Mouse (Mus musculus) natural killer cell, adult 2 months (primary cell): ENCODE results near the gene Ripply1.

Experiments used
- DNase-seq, 2 experiments: peaks; one replicate each; pipeline ENCODE4 v3.0.0; 2022; ENCODE audit warnings: low spot score in 2 of 2

Ripply1 gene

DNA sequence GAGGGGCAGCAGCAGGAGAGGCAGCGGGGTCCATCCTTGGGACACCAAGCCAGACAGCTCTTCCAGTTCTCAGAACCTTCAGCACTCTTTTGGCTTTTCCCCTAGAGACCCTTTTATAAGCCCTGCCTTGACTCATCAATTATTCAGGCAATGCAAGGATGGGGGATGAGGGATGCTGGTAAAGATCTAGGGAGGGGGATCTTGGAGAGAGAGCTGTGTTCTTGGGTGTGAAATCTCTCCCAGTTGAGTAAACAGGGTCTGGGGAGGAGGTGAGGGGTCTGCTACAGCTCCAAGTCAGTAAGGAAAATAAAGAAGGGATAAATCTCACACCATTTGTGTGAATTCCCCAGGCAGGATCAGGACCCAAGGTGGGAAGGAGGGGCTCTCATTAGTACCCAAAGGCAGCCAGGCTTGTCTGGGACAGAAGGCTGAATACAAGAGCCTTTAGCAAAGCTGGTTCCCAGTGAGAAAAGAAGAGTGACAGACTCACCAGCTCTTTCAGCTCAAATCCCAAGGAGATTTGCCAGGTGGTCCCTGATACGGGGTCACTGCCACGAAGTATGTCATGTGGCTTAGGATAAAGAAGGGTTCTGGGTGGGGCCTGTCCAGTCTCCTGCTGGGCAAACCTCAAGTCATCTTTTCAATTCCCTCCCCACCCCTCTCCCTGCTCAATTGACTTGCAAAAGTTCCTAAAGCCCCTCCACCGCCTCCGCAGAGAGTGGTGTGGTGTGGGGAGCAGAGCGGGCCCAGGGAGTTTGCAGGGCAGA, at the start of gene Ripply1:
Gene Ripply1 (minus strand): TSS at position 76 of the 767 bp plus-strand sequence.
- DNase-seq, result no peak

DNA sequence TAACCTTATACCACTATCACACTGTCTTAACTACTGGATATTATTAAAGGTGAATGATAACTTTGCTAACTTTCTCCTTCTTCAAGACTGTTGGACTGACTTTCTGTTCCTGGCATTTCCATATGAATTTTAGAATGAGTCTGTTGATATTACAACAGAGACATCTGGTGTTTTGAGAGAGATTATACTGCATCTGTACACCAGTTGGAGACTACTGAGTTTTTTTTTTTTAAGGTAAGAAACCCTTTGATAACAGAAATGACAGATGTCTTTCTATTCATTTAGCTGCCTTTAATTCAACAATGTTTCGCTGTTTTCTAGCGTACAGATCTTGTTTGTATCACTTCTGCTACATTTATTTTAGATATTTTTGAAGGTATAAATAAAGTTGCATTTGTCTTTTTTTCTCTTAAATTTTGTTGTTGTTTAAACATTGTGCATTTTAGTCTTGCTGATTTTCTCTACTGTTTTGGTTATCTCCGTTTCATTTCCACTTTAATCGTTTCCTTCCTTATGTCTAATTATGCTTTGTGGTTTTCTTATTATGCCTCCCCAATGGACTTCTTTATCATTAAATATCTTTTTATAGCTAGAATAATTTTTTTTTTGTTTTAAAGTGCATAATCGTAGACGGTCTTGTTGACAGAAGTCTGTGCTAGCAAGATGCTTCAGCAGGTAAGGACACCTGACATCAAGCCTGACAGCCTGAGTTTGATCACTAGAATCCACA, 46.4 kb upstream of the Ripply1 start:
- no peak for DNase-seq

DNA sequence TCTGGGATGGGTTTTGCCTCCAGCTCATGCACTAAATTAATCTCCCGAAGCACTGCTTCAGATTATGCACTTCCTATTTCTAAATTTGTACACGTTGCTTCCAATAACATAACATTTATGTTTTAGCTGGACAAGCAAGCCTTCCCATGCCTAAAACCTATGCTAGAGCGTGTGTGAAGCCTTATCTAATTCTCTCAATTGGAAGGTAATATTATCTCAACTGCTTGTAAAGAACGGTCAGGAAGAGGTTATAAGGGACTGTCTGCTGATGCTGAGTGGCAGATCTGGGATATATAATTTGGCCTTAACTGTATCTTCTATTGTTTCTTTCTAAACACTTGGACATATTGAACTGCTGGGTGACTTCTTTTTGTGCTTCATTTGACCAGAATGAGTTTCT, 44.8 kb upstream of the Ripply1 start:
- DNase-seq, result no peak

DNA sequence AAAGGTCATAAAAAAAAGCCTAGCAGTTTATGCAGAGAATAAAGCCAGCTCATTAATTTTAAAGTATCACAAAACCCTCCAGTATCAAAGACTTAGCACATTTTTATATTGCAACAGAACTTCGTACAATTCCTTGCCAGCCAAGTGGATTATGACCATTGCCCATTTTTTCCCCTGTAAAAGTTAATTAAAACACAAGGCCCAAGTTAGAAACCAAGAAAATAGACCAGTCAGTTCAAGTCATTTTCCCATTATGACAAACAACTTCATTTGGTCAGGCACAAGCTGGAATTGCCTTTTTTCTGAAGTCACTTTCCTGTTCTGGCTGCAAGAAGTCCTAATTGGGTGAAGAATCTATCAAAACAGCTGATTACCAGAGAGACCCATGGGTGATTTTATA, 43.2 kb upstream of the Ripply1 start:
- DNase-seq, result no peak

DNA sequence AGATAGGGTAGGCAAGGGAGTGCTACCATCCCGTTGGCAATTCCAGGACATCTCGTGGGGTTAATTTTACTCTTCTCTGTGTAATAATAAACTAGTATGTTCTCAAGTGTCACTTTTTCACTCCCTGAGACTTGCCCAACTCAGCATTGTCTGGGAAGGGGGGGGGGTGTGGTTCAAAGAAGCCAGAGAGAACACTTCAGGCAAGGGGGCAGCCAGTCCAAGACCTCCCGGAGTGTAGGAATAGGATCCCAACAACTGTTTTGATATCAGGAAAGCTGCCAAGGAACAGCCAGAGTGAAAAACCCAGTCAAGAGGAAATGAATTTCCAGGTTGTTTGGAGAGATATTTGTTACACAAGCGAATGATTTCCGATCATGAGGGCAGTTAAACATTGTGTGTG, 33.0 kb upstream of the Ripply1 start:
- no peak for DNase-seq

DNA sequence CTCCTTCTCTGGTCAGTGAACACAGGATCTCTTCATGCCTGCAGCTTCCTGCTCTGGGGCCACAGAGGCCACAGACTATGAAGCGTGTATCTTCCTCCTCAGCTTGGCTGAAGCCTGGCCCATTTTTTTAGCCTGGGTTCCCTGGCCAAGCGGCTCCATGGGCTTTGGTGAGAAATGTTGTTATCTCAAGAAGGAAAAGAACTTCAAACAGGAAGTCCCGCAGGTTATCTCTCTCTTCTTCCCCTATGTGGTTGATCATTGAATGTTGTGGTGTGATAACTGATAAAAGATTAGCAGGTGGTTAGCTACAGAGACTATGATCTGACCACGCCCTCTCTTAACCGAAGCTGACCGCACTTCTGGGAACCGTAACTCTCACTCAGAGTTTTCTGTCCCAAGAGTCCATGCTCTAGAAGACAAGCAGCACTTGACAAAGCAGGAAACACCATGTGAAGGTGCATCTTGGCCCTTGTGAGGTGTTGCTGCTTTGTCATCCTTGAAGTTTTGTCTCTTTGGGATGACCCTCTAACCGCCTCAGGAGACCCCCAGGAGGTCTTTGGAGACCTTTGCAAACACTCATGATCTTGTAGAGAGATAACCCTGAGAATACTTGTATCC, 32.0 kb upstream of the Ripply1 start:
- peak; percentile 0 to 6 for DNase-seq

DNA sequence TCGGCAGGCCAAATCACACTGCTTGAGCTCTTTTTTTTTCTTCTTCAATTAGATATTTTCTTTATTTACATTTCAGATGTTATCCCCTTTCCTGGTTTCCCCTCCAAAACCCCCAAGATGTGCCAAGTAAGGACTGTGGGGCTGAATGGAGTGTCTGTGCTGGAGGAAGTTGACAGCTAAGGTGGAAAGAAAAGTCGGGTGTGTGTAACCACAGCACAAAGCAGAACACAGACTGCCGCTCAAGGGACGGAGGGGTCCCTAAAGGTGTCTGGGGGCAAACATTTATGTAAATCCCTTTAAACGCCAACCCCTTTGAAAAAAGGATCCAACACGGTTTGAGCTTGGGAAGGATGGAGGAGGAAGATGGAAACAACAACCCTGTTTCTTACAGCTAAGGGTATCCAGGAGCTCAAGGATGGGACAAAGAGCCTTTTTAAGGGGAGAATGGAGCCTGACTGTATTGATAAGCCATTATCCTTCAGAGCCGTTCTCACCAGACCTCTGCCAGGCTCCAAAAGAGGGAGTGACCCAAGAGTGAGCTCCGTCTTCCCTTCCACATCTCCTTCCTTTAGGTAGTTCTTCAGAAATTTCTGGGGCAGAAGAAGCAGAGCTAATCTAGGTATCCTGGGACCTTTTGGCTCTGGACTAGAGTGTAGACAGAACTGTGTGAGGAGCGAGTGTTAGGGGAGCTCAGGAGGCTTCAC, 31.3 kb upstream of the Ripply1 start:
- no peak for DNase-seq

DNA sequence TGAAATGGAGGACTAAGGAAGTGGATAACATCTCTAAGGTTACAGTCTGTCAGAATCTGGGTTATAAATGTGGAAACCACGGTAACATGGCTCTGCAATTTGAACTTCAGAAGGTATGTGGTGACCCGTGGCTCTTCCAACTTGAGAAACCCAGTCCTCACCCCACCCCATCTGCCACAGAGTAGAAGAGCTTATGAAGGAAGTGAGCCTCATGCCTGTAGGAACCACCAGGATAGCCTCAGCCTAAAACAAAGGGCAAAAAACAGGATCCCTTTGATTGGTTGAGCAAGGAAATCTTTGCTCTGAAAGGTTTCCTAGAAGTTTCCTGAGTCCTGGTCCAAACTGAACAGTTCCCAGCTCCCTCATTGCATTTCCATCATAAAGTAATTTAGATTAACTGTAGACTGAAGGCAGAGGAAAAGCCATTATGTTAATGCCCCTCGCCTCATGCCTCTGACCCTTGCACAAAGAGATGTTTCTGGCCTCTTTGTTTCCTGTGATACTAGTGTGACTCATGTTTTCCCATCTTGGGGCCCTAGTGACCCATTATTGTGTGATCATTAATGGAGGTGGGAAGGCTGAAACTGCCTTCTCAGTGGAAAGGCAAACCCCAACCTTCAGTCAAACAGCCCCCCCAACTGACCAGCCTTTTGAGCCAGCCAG, 30.6 kb upstream of the Ripply1 start:
- peak; percentile 1 to 19 for DNase-seq

DNA sequence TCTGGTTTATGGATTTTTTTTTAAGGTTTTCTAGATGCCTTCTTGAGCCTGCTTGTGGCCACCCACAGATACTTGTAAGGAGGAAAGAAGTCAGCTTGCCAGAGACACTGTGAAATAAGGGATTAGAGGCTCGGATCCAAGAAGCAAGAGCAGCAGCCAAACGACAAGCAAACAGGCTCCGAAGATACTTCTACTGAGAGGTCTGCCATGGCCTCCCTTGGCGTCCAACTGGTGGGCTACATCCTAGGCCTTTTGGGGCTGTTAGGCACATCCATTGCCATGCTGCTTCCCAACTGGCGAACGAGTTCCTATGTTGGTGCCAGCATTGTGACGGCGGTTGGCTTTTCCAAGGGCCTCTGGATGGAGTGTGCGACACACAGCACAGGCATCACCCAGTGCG, 26.3 kb upstream of the Ripply1 start:
- DNase-seq, result no peak

DNA sequence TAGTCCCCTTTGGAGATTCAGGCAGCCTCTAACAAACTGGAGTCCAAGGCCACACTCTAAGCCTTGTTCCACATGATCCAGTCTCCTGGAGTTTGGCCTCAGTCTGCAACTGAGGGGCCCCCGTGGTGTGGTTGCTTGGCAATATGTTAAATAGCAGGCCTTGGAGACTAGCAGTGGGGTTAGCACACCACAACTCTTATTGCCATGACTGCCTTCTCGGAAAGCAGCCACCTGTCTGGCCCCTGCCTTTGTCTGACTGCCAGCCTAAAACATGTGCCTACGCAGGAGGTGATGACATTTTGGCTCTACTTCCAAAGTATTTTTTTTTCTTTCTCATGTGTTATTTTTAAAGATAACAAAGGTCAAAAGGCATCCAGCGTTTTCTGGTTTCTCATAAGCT, 25.9 kb upstream of the Ripply1 start:
- DNase-seq, result no peak

DNA sequence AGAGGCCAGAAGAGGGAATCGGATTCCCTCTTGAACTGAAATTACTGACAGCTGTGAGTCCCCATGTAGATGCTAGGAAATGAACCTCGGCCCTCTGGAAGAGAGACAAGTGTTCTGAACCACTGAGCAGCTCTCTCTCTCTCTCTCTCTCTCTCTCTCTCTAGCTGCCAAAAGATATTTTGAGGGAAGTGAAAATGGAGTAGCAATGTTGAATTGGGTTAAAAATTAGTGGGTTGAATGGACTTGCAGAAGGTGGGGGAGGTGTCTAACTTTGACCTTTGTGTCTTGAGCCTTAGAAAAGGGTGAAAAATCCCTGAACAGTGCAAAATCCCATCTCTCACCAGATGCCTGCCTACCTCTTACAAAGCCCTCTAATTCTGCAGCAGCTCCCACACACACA, 25.2 kb upstream of the Ripply1 start:
- no peak for DNase-seq

DNA sequence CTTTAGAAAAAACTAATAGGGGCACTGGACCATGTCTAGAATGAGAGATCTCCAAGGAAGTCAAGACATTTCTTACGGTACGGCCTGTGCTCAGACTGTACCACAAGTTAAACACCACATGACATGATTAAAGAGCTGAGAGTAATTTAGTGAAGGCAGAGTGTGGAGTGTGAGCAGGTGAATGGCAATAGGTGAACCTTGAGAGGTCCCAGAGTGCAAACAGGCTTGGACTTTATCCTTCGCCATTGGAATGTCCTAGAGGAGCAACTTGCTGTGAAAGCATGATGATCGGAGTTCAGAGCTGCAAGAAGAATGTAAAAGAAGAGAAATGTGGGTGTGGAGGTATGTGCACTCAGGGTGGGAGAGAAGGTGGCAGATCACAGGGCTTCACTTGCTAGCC, 23.8 kb upstream of the Ripply1 start:
- DNase-seq, result no peak

DNA sequence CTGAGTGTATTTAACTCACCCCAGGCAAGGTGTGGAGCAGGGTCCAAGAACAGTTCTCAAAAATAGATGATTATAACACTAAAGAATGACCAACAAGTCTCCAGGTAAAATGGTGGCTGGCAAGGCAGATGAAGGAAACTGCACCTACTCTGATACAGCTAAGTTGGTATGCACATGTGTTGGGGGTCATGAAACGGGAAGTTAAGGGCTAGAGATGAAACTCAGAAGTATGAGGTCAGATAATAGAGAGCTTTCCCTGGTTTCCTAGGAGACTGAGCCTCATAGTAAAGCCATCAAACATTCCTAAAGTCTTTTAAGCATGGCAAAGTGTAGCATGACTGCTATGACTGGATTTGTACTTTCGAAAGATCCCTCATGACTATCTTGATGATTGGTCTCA, 20.9 kb upstream of the Ripply1 start:
- no peak for DNase-seq

DNA sequence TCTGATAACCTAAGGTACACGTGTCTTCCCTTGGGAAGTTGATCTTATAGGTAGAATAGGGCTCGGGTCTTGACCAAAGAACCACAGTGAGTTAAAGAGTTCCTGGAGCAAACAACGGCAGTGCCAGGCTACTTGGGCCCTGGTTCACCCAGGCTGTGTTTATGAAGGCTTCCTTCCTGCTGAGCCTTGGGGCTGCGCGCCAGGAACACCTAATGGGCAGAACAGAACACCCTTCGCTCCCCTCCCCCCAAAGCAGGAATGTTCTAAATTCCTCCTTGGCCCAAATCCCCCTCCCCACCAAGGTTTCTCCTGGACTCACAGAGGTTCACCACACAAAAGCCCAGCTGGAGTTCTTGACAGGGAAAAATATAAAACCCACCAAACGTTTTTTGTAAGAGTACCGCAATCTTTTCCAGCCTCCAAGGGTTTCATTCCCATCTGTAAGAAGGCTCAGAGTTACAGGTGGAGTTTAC, 18.3 kb upstream of the Ripply1 start, which contains the start of gene Cldn2:
Gene Cldn2 (plus strand): TSS at position 423 of the 473 bp plus-strand sequence.
- DNase-seq, result no peak

DNA sequence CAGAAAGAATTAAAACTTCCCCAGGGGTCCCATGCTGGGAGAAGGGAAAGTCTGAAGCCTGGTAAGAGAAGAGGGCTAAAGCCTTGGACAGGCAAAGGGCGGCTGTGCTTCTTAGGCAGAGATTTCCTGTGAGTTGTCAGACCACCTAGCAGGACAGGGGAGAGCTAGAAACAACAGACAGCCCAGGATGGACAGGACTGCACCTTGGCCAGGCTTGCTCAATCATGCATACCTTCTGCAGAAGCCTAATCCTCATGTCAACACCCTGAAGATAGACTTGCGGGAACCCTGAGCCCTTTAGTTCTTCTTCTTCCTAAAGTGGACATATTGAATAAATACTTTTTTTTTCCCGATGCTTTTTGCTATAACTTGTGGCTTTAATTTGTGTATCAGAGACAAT, 17.8 kb upstream of the Ripply1 start:
- DNase-seq, result no peak

DNA sequence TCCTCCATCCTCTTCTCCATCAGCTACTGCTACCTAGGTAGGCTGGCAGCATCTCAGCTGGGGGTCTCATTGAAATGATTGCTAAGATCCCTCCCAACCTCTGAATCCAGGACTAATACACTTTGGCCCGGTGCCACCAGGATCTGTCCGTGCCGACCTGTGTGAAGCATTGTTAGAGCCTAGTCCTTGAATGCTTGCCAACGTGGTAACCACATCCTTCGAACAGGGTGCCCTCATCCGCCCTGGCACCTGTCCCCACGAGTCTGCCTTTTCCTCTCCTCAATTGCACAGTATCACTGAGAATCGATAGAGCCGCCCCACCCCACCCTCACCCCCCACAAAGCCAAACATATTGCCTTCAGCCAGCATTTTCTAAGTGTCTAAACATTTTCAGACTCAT, 15.7 kb upstream of the Ripply1 start:
- DNase-seq, result peak; percentile 14 to 30

DNA sequence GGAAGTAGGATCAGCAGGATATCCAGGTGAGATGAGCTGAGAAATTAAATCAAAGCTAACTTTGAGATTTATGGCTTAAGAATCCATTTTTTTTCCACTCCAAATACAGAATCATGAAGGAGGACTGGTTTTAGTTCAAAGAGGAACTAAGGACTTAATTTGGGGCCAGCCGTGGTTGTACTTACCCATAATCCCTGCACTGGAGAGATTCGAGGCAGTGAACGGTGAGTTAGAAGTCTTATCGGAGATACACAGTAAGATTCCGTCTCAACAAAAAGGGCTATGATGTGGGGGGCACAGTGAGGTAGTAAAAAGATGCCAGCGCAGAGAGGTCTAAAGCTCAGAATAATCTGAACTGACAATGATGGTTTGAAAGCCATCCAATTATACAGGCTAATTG, 13.9 kb upstream of the Ripply1 start:
- DNase-seq, result no peak

DNA sequence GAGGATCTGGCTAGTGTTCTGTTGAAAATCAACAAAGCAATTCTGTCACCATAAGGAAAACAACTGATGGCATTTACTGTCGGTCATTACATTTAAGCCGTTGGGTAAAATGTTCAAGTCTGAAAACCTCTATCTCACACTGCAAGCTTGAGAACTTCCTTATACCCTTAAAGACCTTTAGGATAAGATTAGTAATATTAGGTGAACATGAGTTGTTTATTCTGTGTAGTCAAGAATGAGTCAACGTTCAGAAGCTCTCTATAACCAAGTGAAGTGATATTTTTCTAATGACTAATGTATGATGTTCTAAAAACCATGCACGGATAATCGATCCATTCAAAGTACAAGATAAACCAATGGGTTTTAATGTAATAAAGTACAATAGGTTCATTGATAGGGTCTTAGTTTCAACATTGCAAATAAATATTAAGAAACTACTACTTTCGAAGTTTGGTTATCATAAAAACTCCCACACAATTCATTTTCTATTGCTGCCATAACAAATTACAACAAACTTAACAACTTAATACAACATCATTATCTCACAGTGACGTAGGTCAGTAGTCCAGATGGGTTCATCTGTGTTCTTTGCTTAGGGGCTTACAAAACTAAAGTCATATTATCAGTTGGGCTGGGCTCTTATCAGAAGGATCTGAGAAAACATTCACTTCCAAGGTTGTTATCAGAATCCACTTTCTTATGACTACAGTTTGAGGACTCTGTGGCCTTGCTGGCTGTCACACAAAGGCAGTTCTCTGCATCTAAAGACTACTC, 12.1 kb upstream of the Ripply1 start:
- DNase-seq, result no peak

DNA sequence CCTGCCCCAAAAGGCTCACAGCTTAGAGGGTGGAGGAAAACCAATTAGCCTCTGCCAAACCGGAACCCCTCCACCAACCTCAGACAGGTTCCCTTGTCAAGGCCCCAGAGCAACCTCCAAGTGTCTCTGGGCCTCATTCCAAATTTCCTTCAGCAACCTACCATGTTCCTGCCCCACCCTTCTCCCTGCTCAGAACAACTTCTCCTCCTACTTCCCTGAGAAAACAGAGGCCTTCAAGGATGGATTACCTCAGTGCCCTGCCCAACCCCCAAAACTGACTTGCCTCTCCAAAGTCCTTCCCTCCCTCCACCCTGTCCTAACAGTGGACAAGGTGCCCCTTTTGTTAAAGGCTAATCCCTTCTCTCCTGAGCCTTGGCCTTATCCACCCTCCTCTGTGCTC, 3.6 kb upstream of the Ripply1 start:
- DNase-seq, result no peak

DNA sequence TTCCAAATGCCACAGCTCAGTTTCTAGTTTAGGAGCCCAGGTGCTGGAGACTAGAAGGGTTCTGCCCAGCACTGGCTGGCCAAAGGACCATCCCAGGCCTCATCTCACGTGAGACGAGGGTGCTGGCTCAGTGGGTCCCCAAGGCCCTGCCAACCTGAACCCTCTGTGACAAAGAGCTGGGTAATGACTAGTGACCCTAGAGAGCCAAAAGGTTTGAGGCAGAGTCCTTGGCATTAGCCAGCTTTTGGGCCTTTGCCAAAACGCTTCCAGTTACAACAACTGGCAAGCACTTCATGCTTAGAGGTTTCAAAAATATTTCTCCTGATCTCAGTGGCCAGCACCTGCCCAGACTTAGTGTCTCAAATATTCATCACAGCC, 881 bp upstream of the Ripply1 start:
- DNase-seq, result no peak

DNA sequence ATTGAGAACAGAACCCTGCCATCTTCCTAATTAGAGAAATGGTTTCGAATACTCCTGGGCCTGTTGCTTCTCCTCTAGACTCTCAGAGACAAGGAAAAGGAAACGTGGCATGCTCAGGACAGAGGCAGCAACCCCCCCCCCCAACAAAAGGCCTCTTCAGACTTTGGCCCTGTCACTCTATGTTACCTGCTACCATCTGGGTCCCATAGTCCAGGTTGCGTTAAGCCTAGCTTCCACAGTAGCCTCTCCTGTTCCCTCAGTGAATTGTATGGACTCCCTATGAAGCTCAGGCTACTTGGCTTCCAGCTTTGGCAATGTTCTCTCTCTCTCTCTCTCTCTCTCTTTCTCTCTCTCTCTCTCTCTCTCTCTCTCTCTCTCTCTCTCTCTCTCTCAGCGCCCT, 590 bp downstream of the Ripply1 start:
- DNase-seq, result no peak
